Mouse (Mus musculus): ENCODE measurements around the gene Slc22a4. TPM values are rescaled to one million over a fixed set of nuclear protein-coding genes. Genes with fewer than 3 reads are reported as not detected.

Slc22a4 gene
- polyA plus RNA-seq, 1 experiment from 2014 or later = 13.4 TPM

DNA sequence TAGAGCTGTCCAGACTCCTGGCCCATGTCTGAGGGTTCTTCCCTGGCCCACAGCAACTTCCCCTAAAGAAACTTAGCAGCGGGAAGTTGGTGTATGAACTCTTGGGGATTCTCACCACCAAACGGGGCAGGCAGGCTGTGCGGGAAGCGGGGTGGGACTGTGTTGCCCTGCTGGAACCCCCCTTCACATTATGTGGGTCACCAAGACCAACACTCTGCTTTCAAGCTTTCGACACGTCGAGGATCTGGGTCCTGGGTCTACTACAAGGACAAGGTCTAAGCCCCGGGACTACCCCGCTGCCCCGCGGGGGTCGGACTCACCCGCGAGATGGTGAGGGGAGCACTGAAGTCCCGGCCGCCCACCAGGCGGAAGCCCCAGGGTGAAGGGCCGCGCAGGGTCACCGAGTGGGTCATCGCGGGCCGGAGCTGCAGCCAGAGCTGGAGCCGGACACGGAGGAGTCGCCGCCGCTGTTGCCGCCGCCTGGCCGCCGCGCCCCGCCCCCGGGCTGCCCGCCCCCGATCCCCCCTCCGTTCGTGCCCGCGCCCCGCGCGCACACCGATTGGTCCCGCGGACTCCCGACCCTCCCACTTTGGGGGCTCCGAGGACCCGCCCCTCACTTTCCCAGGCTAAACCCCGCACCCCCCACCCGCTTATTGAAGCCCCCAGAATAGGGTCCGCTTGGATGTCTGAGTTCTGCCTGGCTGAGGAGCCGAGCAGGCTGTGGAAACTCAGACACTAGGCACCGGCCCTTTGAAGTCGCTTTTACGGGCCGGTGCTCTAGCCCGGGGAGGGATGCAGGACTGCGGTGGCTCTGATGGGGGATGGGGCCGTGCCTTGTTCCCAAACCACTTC is 40.9 kb upstream of the Slc22a4 start, which contains the start of gene Pdlim4:
Pdlim4 (minus strand) TSS at position 495 of the 852 bp plus-strand sequence.
- Histone ChIP-seq H3K36me3 (replicated peaks; ENCODE audit: insufficient read depth, low read length) (no peaks in the 10 kb centered on the region), H3K4me3 (ENCODE audit: low read depth, low read length) (peak within 1 kb of the TSS; percentile 41), H3K27ac (ENCODE audit: low read depth) (peak within 1 kb of the TSS; percentile 44), H3K9ac (replicated peaks) (peak within 1 kb of the TSS; percentile 26; the same call in 1 of the 2 replicates), H3K27me3 (ENCODE audit: insufficient read depth, low read length) (peaks cover 39% of the 10 kb centered on the region), H3K4me1 (ENCODE audit: insufficient read depth) (no peaks in the 10 kb centered on the region), H3K4me2 (ENCODE audit: low read depth, low read length) (peak within 1 kb of the TSS; percentile 74), H3K9me3 (ENCODE audit: low read length) (no peaks in the 10 kb centered on the region)
- ATAC-seq = 0 out of 2 replicates have a peak, but pooled peaks have one; percentile 19
- 6% methylated on average over 60 of the region's 61 CpGs for WGBS (ENCODE audit: insufficient replicate concordance)
- TF ChIP-seq EP300 (IDR thresholded peaks at IDR 0.05; ENCODE audit: low read depth) (no peak), CTCF (IDR thresholded peaks at IDR 0.05; ENCODE audit: low read depth) (no peak)
- DNase-seq = peak; percentile 38

GRCm38 (mm10) chr11:54067996-54068519 is 40.2 kb upstream of the Slc22a4 start:
- H3K27ac ChIP-seq (ENCODE audit: low read depth) = peak overlapping the region; percentile 44; the same call in 1 of the 2 replicates
- peaks cover 39% of the 10 kb centered on the region for H3K27me3 ChIP-seq (ENCODE audit: insufficient read depth, low read length)
- H3K4me3 ChIP-seq (ENCODE audit: low read depth, low read length) = peak overlapping the region; percentile 41
- 0 out of 2 replicates have a peak overlapping the region, but pooled peaks have one; percentile 26 for H3K9ac ChIP-seq (replicated peaks)
- H3K4me2 ChIP-seq (ENCODE audit: low read depth, low read length) = peak overlapping the region; percentile 74; the same call in 1 of the 2 replicates
- TF ChIP-seq CTCF (IDR thresholded peaks at IDR 0.05; ENCODE audit: low read depth) = no peak
- DNase-seq (no peak), ATAC-seq (no peak)
- no peaks in the 10 kb centered on the region for H3K36me3 ChIP-seq (replicated peaks; ENCODE audit: insufficient read depth, low read length)
- H3K9me3 ChIP-seq (ENCODE audit: low read length) = no peaks in the 10 kb centered on the region
- WGBS (ENCODE audit: insufficient replicate concordance) = 32% methylated on average over 4 of the region's 4 CpGs
- no peaks in the 10 kb centered on the region for H3K4me1 ChIP-seq (ENCODE audit: insufficient read depth)

DNA sequence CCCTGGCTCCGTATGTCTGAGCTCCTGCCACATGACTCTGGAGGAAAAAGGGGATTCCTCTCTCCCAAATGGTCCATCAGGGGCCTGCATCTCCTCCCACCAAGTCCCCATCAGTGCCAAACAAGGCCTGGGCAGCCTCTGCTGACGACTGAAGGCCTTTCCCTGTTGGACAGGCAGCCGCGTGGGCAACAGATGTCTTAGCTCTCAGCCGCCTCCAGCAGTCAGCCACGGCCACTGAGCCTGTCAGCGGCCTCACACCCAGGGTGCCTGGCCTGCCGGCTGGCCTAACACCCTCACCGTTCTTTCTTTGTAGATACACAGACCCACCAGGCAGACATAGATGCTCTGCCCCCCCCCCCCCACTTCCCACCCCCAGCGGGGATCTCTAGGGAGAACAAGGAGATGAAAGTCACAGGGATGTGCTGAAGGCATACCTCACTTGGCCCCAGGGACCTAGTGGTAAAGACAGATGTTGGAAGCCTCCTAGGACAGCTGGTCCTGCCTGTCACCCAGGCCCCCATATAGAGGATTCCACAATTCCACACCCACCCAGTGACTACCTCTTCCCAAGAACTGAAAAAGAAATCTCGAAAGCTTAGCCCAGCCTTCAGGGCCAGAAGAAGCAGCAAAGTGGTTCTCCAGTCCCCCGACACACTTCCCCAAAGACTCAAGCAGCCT is 39.6 kb upstream of the Slc22a4 start:
- Histone ChIP-seq H3K4me2 (ENCODE audit: low read depth, low read length) (no peak overlapping the region), H3K9ac (replicated peaks) (no peak overlapping the region), H3K4me1 (ENCODE audit: insufficient read depth) (no peaks in the 10 kb centered on the region), H3K9me3 (ENCODE audit: low read length) (no peaks in the 10 kb centered on the region), H3K27me3 (ENCODE audit: insufficient read depth, low read length) (peaks cover 39% of the 10 kb centered on the region), H3K36me3 (replicated peaks; ENCODE audit: insufficient read depth, low read length) (no peaks in the 10 kb centered on the region), H3K27ac (ENCODE audit: low read depth) (no peak overlapping the region; the same call in 1 of the 2 replicates), H3K4me3 (ENCODE audit: low read depth, low read length) (no peak overlapping the region)
- 52% methylated on average over 12 of the region's 12 CpGs for WGBS (ENCODE audit: insufficient replicate concordance)
- no peak for DNase-seq
- no peak for TF ChIP-seq EP300 (IDR thresholded peaks at IDR 0.05; ENCODE audit: low read depth)
- TF ChIP-seq CTCF (IDR thresholded peaks at IDR 0.05; ENCODE audit: low read depth) = no peak
- no peak for ATAC-seq

DNA sequence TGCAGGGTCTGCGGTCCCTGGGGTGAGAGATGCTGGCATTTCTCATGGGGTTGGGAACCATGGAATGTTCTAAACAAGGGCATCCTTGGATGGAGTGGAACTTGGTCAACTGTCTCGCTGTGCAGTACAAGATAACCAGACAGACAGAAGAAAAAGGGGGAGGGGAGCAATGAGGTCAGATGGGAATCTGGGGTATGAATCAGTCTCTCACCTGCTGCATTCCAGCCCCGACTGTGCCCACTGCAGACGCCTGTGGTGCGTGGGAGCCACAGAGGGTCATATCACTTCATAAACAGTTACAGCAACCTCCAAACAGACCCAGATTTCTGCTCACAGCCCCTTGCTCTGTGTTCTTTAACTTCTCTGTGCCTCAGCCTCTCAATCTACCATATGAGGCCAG is 38.5 kb upstream of the Slc22a4 start:
- Histone ChIP-seq H3K4me3 (ENCODE audit: low read depth, low read length) (no peak overlapping the region), H3K4me2 (ENCODE audit: low read depth, low read length) (no peak overlapping the region), H3K27ac (ENCODE audit: low read depth) (no peak overlapping the region), H3K9me3 (ENCODE audit: low read length) (no peaks in the 10 kb centered on the region), H3K9ac (replicated peaks) (no peak overlapping the region), H3K4me1 (ENCODE audit: insufficient read depth) (no peaks in the 10 kb centered on the region), H3K27me3 (ENCODE audit: insufficient read depth, low read length) (peaks cover 39% of the 10 kb centered on the region), H3K36me3 (replicated peaks; ENCODE audit: insufficient read depth, low read length) (no peaks in the 10 kb centered on the region)
- DNase-seq (no peak), ATAC-seq (no peak)
- 52% methylated on average over 5 of the region's 5 CpGs for WGBS (ENCODE audit: insufficient replicate concordance)
- TF ChIP-seq CTCF (IDR thresholded peaks at IDR 0.05; ENCODE audit: low read depth) (no peak), EP300 (IDR thresholded peaks at IDR 0.05; ENCODE audit: low read depth) (no peak)

GRCm38 (mm10) chr11:54065915-54066178 is 38.0 kb upstream of the Slc22a4 start:
- no peak overlapping the region for H3K4me3 ChIP-seq (ENCODE audit: low read depth, low read length)
- TF ChIP-seq CTCF (IDR thresholded peaks at IDR 0.05; ENCODE audit: low read depth) (no peak), EP300 (IDR thresholded peaks at IDR 0.05; ENCODE audit: low read depth) (no peak)
- H3K4me1 ChIP-seq (ENCODE audit: insufficient read depth) = no peaks in the 10 kb centered on the region
- H3K36me3 ChIP-seq (replicated peaks; ENCODE audit: insufficient read depth, low read length) = no peaks in the 10 kb centered on the region
- WGBS (ENCODE audit: insufficient replicate concordance) = 73% methylated on average over 4 of the region's 4 CpGs
- no peak overlapping the region for H3K9ac ChIP-seq (replicated peaks)
- H3K9me3 ChIP-seq (ENCODE audit: low read length) = no peaks in the 10 kb centered on the region
- H3K4me2 ChIP-seq (ENCODE audit: low read depth, low read length) = no peak overlapping the region
- H3K27me3 ChIP-seq (ENCODE audit: insufficient read depth, low read length) = peaks cover 39% of the 10 kb centered on the region
- no peak for DNase-seq
- ATAC-seq = no peak
- no peak overlapping the region for H3K27ac ChIP-seq (ENCODE audit: low read depth)

All from liver, postnatal 0 days (tissue).